Mouse (Mus musculus) liver, adult 2 months (tissue): ENCODE data around the gene Nlrp3.

Experiments
- CTCF ChIP-seq: fragments of 200-500 bp; IDR thresholded peaks from 2 replicates; pipeline ENCODE4 v1.5.1; 2011; ENCODE audit warnings: low read depth, low read length, control low read depth
- POLR2A ChIP-seq: fragments of 200-500 bp; IDR thresholded peaks from 2 replicates; pipeline ENCODE4 v1.6.1; 2011; ENCODE audit warnings: low read length, control low read depth; ENCODE audit not compliant: insufficient read depth; ENCODE audit errors: extremely low read depth

- no peak for TF ChIP-seq POLR2A
- peak; percentile 40 for TF ChIP-seq CTCF
These were observed 3.0 kb upstream of the Nlrp3 start for GRCm38 (mm10) chr11:59538387-59538786.
